Mouse (Mus musculus): ENCODE data around the gene 4931428L18Rik.

GRCm38 (mm10) chr1:31016068-31016467 is 206.4 kb downstream of the 4931428L18Rik start:
- no peak for TF ChIP-seq CTCF (IDR thresholded peaks at IDR 0.05; ENCODE audit: borderline replicate concordance, insufficient read depth, low read length)
- TF ChIP-seq POLR2A (IDR thresholded peaks at IDR 0.05; ENCODE audit: low read depth, low read length) = no peak

Measured in embryonic fibroblast, embryonic 13.5 days (primary cell).